Mouse (Mus musculus) embryonic fibroblast, embryonic 13.5 days (primary cell): ENCODE data around the gene Bsg.

Experiments
- CTCF ChIP-seq: IDR thresholded peaks from 2 replicates; pipeline ENCODE4 v1.5.1; 2011; ENCODE audit warnings: mild to moderate bottlenecking, control low read depth, low read length, moderate library complexity, borderline replicate concordance; ENCODE audit not compliant: insufficient read depth
- POLR2A ChIP-seq: IDR thresholded peaks from 2 replicates; pipeline ENCODE4 v1.6.1; 2011; ENCODE audit warnings: low read depth, mild to moderate bottlenecking, control low read depth, low read length, moderate library complexity

DNA sequence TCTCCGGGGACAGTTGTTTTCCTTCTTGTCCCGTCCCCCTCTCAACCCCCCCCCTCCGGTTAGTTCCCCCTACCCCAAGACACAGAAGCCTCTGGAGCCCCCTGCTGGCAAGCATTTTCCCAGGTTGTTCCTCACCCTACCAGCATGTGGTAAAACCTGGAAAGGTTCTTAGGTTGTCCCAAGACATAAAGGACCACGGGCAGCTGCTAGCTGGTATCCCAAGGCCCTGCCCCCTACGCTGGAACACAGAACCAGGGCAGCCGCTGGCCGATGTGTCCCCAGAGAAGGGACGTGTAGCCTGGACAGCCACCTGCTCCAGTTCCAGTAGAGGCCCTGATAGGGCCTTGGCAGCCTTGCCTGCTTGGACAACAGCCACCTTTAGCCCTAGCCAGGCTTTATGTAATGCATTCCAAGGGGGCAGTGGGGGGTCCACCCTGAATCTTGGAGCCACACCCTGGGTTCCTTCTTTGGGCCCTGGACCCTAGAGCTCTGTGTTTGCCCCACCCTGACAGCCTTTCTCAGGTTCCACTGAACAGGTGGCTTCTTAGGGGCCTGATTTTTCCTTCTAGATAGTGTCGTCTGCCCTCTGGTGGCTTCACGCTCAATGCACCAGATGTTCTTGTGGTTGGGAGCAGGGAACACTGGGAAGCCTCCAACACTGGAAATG is 21.2 kb upstream of the Bsg start:
- TF ChIP-seq CTCF (peak; percentile 50; the same call in 1 of the 2 replicates), POLR2A (0 out of 2 replicates have a peak, but pooled peaks have one; percentile 28)
